Mouse (Mus musculus): ENCODE measurements at regions not wholly inside any gene's neighbourhood (a gene's known extent, or its start where the extent isn't known, plus 50 kb on each side); places are given as distances from the start of the nearest gene placed in this dataset.

- WGBS: 85% methylated on average over 10 of the region's 10 CpGs
- ATAC-seq (ENCODE audit: low FRiP score, low read depth): no peak
- no peaks in the 10 kb centered on the region for H3K27me3 ChIP-seq
- H3K4me3 ChIP-seq: no peak overlapping the region
- no peaks in the 10 kb centered on the region for H3K9me3 ChIP-seq
- no peaks in the 10 kb centered on the region for H3K36me3 ChIP-seq
- H3K9ac ChIP-seq: no peak overlapping the region
- no peak overlapping the region for H3K4me2 ChIP-seq (replicated peaks)
- H3K4me1 ChIP-seq: no peaks in the 10 kb centered on the region
- H3K27ac ChIP-seq: no peak overlapping the region
Measured at GRCm38 (mm10) chr2:78972288-78973117, 104.6 kb downstream of the Ube2e3 start.

DNA sequence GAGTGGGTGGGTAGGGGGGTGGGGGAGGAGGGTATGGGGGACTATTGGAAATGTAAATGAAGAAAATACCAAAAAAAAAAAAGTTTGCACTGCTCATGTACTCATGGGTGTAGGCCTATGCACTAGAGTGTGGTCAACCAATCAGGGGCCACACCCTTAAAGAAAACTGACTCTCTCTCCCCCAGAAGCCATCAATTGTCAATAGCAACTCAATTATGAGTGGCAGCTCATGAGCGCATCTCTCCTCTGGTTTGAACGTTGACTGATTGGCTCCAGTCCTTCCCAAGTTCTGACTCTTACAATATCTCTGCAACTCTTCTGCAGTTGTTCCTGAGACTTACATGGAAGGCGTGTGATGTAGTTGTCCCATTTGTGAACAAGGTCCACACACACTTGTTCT lies 105.9 kb downstream of the Ube2e3 start:
- H3K9ac ChIP-seq: no peak overlapping the region

GRCm38 (mm10) chr2:78974683-78975392 lies 106.9 kb downstream of the Ube2e3 start:
- 77% methylated on average over 2 of the region's 2 CpGs for WGBS
- H3K9ac ChIP-seq: no peak overlapping the region
- H3K4me1 ChIP-seq: 0 out of 2 replicates have a peak, but pooled peaks cover 7% of the 10 kb centered on the region
- H3K27ac ChIP-seq: no peak overlapping the region
- H3K9me3 ChIP-seq: no peaks in the 10 kb centered on the region
- no peak overlapping the region for H3K4me2 ChIP-seq (replicated peaks)
- no peak overlapping the region for H3K4me3 ChIP-seq
- H3K27me3 ChIP-seq: no peaks in the 10 kb centered on the region
- no peak for ATAC-seq (ENCODE audit: low FRiP score, low read depth)
- H3K36me3 ChIP-seq: no peaks in the 10 kb centered on the region

More for the DNA sequence above, 105.9 kb downstream of the Ube2e3 start:
- Histone ChIP-seq H3K4me3 (no peak overlapping the region), H3K27ac (no peak overlapping the region), H3K36me3 (no peaks in the 10 kb centered on the region), H3K27me3 (no peaks in the 10 kb centered on the region), H3K4me1 (0 out of 2 replicates have a peak, but pooled peaks cover 7% of the 10 kb centered on the region), H3K9me3 (no peaks in the 10 kb centered on the region), H3K4me2 (replicated peaks) (no peak overlapping the region)
- no peak for ATAC-seq (ENCODE audit: low FRiP score, low read depth)
- 93% methylated on average over 3 of the region's 3 CpGs for WGBS

DNA sequence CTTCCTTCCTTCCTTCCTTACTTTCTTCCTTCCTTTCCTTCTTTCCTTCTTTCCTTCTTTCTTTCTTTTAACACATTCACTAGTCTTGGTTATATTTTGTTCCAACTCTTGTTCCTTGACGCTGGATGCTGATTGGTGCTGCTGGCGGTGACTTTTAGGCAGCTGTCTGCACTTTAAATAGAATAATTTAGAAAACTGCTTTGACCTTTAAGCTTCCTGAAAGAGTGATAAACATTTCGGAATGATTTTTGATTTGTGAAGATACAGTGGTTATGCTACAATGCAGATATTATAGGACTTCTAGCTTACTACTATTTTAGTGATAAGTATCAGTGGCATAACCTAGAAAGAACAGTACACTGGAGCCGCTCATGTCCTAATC lies 107.5 kb downstream of the Ube2e3 start:
- Histone ChIP-seq H3K27ac (no peak overlapping the region), H3K9ac (no peak overlapping the region), H3K9me3 (no peaks in the 10 kb centered on the region), H3K27me3 (no peaks in the 10 kb centered on the region), H3K4me2 (replicated peaks) (no peak overlapping the region), H3K36me3 (no peaks in the 10 kb centered on the region), H3K4me3 (no peak overlapping the region), H3K4me1 (0 out of 2 replicates have a peak, but pooled peaks cover 7% of the 10 kb centered on the region)
- 86% methylated on average over 4 of the region's 4 CpGs for WGBS
- ATAC-seq (ENCODE audit: low FRiP score, low read depth): no peak

- H3K9ac ChIP-seq: no peak overlapping the region
- H3K4me1 ChIP-seq: 0 out of 2 replicates have a peak, but pooled peaks cover 7% of the 10 kb centered on the region
- H3K9me3 ChIP-seq: no peaks in the 10 kb centered on the region
- H3K27ac ChIP-seq: no peak overlapping the region
- no peak overlapping the region for H3K4me2 ChIP-seq (replicated peaks)
- H3K36me3 ChIP-seq: no peaks in the 10 kb centered on the region
- ATAC-seq (ENCODE audit: low FRiP score, low read depth): no peak
- no peaks in the 10 kb centered on the region for H3K27me3 ChIP-seq
- H3K4me3 ChIP-seq: no peak overlapping the region
- 95% methylated on average over 4 of the region's 4 CpGs for WGBS
Measured at GRCm38 (mm10) chr2:78976084-78976483, 108.2 kb downstream of the Ube2e3 start.

DNA sequence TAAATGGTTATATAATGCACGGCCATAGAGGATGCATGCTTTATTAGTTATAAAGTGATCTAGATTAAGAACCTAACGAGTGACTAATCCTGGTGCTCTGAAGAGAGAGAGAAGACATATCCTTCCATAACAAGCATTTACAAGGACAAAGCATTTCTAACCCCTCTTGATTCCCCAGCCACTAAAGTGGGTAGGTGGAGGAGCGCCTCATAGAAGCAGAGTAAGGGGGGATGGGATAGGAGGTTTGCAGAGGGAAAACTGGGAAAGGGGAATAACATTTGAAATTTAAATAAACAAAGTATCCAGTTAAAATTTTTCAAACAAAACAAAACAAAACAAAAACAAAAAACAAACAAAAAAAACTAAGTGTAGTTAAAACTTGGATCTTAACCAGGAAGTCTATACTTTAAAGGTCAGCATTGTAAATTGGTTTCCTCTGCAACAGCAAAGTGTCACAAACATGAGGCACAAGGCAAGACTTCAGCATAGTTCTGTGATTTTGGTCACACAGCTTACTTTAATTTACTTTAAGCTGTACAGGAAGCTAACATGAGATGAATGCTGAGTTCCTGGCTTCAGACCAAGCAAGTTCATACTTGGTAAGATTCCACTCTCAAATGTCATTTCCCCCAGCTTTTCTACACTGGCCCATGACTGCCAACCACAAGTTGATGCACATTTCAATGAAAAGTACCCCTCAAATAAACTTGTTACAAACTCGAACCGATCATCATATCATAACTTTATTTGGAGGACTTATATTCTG lies 109.9 kb downstream of the Ube2e3 start:
- Histone ChIP-seq H3K27ac (no peak overlapping the region), H3K4me3 (no peak overlapping the region), H3K4me2 (replicated peaks) (no peak overlapping the region), H3K36me3 (no peaks in the 10 kb centered on the region), H3K27me3 (no peaks in the 10 kb centered on the region), H3K9ac (no peak overlapping the region), H3K4me1 (0 out of 2 replicates have a peak, but pooled peaks cover 7% of the 10 kb centered on the region), H3K9me3 (no peaks in the 10 kb centered on the region)
- WGBS: 70% methylated on average over 5 of the region's 5 CpGs
- no peak for ATAC-seq (ENCODE audit: low FRiP score, low read depth)

DNA sequence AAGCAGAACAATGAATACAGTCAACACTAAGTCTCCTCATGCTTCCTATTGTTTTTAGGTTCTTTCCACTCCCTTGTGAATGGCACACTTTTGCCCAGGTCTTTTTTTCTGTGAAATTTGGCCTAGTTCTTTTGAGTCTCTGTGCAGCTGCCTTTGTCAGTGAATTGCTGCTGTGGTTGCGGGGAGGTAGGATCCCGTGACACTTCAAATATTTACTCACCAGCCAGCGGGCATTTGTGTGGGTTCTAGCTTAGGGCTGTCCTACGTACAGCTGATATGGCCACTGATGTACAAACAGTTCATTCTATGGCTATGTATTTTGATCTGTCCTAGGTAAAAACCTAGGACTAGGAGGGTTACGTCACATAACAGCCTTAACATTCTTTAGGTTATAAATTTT lies 112.1 kb downstream of the Ube2e3 start:
- no peak overlapping the region for H3K4me2 ChIP-seq (replicated peaks)
- no peak overlapping the region for H3K9ac ChIP-seq
- no peak overlapping the region for H3K27ac ChIP-seq
- no peak overlapping the region for H3K4me3 ChIP-seq
- 0 out of 2 replicates have a peak, but pooled peaks cover 7% of the 10 kb centered on the region for H3K4me1 ChIP-seq
- no peak for ATAC-seq (ENCODE audit: low FRiP score, low read depth)
- no peaks in the 10 kb centered on the region for H3K9me3 ChIP-seq
- H3K27me3 ChIP-seq: no peaks in the 10 kb centered on the region
- no peaks in the 10 kb centered on the region for H3K36me3 ChIP-seq
- WGBS: 83% methylated on average over 5 of the region's 5 CpGs

- Histone ChIP-seq H3K27me3 (no peaks in the 10 kb centered on the region), H3K4me1 (0 out of 2 replicates have a peak, but pooled peaks cover 7% of the 10 kb centered on the region), H3K9me3 (no peaks in the 10 kb centered on the region), H3K36me3 (no peaks in the 10 kb centered on the region), H3K4me2 (replicated peaks) (no peak overlapping the region), H3K27ac (no peak overlapping the region), H3K4me3 (no peak overlapping the region), H3K9ac (no peak overlapping the region)
- ATAC-seq (ENCODE audit: low FRiP score, low read depth): no peak
- WGBS: 94% methylated on average over 1 of the region's 1 CpGs
Measured at GRCm38 (mm10) chr2:78980661-78981229, 112.8 kb downstream of the Ube2e3 start.

- H3K27me3 ChIP-seq: no peaks in the 10 kb centered on the region
- no peak for ATAC-seq (ENCODE audit: low FRiP score, low read depth)
- no peak overlapping the region for H3K4me2 ChIP-seq (replicated peaks)
- no peaks in the 10 kb centered on the region for H3K9me3 ChIP-seq
- H3K36me3 ChIP-seq: no peaks in the 10 kb centered on the region
- H3K4me1 ChIP-seq: 0 out of 2 replicates have a peak, but pooled peaks cover 2% of the 10 kb centered on the region
- no peak overlapping the region for H3K27ac ChIP-seq
- H3K4me3 ChIP-seq: no peak overlapping the region
- no peak overlapping the region for H3K9ac ChIP-seq
Measured at GRCm38 (mm10) chr2:78983347-78983746, 115.4 kb downstream of the Ube2e3 start.

GRCm38 (mm10) chr2:78983944-78984498 lies 116.1 kb downstream of the Ube2e3 start:
- no peak overlapping the region for H3K4me3 ChIP-seq
- no peaks in the 10 kb centered on the region for H3K27me3 ChIP-seq
- H3K4me1 ChIP-seq: no peaks in the 10 kb centered on the region
- H3K9ac ChIP-seq: no peak overlapping the region
- H3K27ac ChIP-seq: no peak overlapping the region
- no peaks in the 10 kb centered on the region for H3K36me3 ChIP-seq
- H3K9me3 ChIP-seq: no peaks in the 10 kb centered on the region
- no peak for ATAC-seq (ENCODE audit: low FRiP score, low read depth)
- H3K4me2 ChIP-seq (replicated peaks): no peak overlapping the region
- 62% methylated on average over 5 of the region's 5 CpGs for WGBS

DNA sequence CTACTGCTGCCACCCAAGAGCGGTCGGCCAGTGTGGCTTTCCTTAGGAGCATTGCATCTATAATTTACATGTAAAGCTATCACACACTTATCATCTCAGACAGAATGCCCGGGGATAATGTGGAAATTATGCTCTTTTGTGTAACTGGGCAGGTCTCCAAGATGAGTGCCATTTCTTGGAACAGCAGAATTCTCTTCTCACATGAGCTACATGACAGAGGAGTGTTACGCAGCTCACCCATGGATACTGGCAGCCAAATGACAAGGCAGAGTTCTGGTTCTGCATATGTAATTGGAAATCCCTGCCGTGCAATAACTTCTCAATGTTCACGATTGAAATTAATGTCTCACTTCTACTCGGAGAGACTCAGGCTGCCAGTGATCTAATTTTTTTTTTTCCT lies 119.1 kb downstream of the Ube2e3 start:
- Histone ChIP-seq H3K36me3 (no peaks in the 10 kb centered on the region), H3K27ac (no peak overlapping the region), H3K9me3 (no peaks in the 10 kb centered on the region), H3K4me2 (replicated peaks) (no peak overlapping the region), H3K9ac (no peak overlapping the region), H3K4me1 (no peaks in the 10 kb centered on the region), H3K4me3 (no peak overlapping the region), H3K27me3 (no peaks in the 10 kb centered on the region)
- WGBS: 77% methylated on average over 7 of the region's 7 CpGs
- no peak for ATAC-seq (ENCODE audit: low FRiP score, low read depth)

Data from limb, embryonic 13.5 days (tissue).